ENCODE assay signal across 8 mouse cellular contexts in genomic region chr13:8995990-8996786, GRCm38 (mm10). TPM values are rescaled to one million over a fixed set of nuclear protein-coding genes. Genes with fewer than 3 reads are reported as not detected.
DNase-seq lines count a peak whose midpoint lies in the region; ATAC-seq lines count a peak whose summit lies in the region.

TSS of gene Gtpbp4 (minus strand) at chr13:8996083.

- peak; percentile 96 for ATAC-seq in inflammation-experienced regulatory T-cells, adult 6 months
- ATAC-seq in megakaryocyte-erythroid progenitor cell, adult 5-6 weeks (replicated peaks; ENCODE audit: low FRiP score, low TSS enrichment, poor library complexity, severe bottlenecking), result peak; percentile 94

- peak; percentile 97 to 99 for DNase-seq in adrenal gland, adult (ENCODE audit: inconsistent age in 2 of 2, low spot score in 1 of 2)
- peak; percentile 98 for DNase-seq in embryo, embryonic 10.5 days (ENCODE audit: low spot score)
- peak; percentile 95 for DNase-seq in gastrocnemius, postnatal 14 days
- peak; percentile 97 to 98 for DNase-seq in left cerebral cortex, postnatal 10 days (ENCODE audit: extremely low spot score in 1 of 2, low spot score in 2 of 2)
- peak; percentile 97 for DNase-seq in right cerebral cortex, postnatal 25 days
- DNase-seq in urinary bladder, postnatal 4 days (ENCODE audit: low spot score in 2 of 2), result peak; percentile 92 to 95

- intact Hi-C loops in gastrocnemius, postnatal 14 days (cut with DNase I; ENCODE audit: low total_unique reads), result loop anchor here (5.0 to 10.0 kb wide), 2 partner anchors 96 to 111 kb away; partner anchors contain the start of genes Idi1 and Larp4b
- intact Hi-C loops in left cerebral cortex, postnatal 10 days (cut with DNase I), result loop anchor here (5.0 kb wide), 1 partner anchor 96 kb away; the partner anchor contains the start of gene Larp4b

RNA-seq across cellular contexts. Expression of gene Gtpbp4, which starts in this region (rescaled TPM):
- 10 to 100 TPM; 38.6 to 41.5 TPM for total RNA-seq in gastrocnemius, postnatal 14 days (2021)
- polyA plus RNA-seq in inflammation-experienced regulatory T-cells, adult 6 months (2017; shearing (Covaris generic)), result 10 to 100 TPM; 62.9 to 90.5 (median 81.1) TPM
- 10 to 100 TPM; 34.0 to 38.9 TPM for total RNA-seq in left cerebral cortex, postnatal 10 days (2021)
- total RNA-seq in megakaryocyte-erythroid progenitor cell, adult 5-6 weeks (2014; fragmentation: Nextera tagmentation), result 91.9 and 100 TPM in 2 replicates
- total RNA-seq in megakaryocyte-erythroid progenitor cell, adult 5-6 weeks (2017), result 177 and 213 TPM in 2 replicates

Comparison
In these comparisons a context has a peak if more than half of its experiments do, and no peak if none do; other contexts are left out.
1. Peak in every context shown above with its lines: DNase-seq and ATAC-seq.